Mouse (Mus musculus) frontal cortex, postnatal 36 days (tissue): ENCODE data around the gene Npnt.

Experiments
- DNase-seq, 2 experiments: peaks; one replicate each; pipeline ENCODE4 v3.0.0; 2022; ENCODE audit warnings: low spot score in 2 of 2

Npnt gene

GRCm38 (mm10) chr3:132892481-132892880, 57.6 kb downstream of the Npnt start:
- no peak for DNase-seq

GRCm38 (mm10) chr3:132887074-132887848, 62.8 kb downstream of the Npnt start:
- DNase-seq, result no peak

- DNase-seq, result no peak
Measured at GRCm38 (mm10) chr3:132886419-132887050, 63.6 kb downstream of the Npnt start.

- DNase-seq, result no peak
Measured at GRCm38 (mm10) chr3:132884459-132884858, 65.6 kb downstream of the Npnt start.

- DNase-seq, result no peak
Measured at GRCm38 (mm10) chr3:132883256-132883655, 66.8 kb downstream of the Npnt start.

- no peak for DNase-seq
Measured at GRCm38 (mm10) chr3:132880826-132881225, 69.3 kb downstream of the Npnt start.

- DNase-seq, result no peak
Measured at GRCm38 (mm10) chr3:132880361-132880760, 69.7 kb downstream of the Npnt start.

GRCm38 (mm10) chr3:132876933-132877676, 73.0 kb downstream of the Npnt start:
- no peak for DNase-seq

GRCm38 (mm10) chr3:132876011-132876708, 73.9 kb downstream of the Npnt start:
- no peak for DNase-seq

GRCm38 (mm10) chr3:132873251-132873650, 76.8 kb downstream of the Npnt start:
- no peak for DNase-seq

- no peak for DNase-seq
Measured at GRCm38 (mm10) chr3:132871318-132871904, 78.7 kb downstream of the Npnt start.

- DNase-seq, result no peak
Measured at GRCm38 (mm10) chr3:132870079-132870478, 80.0 kb downstream of the Npnt start.

GRCm38 (mm10) chr3:132868838-132869237, 81.3 kb downstream of the Npnt start:
- DNase-seq, result no peak

- DNase-seq, result no peak
Measured at GRCm38 (mm10) chr3:132866984-132867383, 83.1 kb downstream of the Npnt start.

GRCm38 (mm10) chr3:132865596-132865995, 84.5 kb downstream of the Npnt start:
- no peak for DNase-seq

- DNase-seq, result no peak
Measured at GRCm38 (mm10) chr3:132864986-132865385, 85.1 kb downstream of the Npnt start.

- no peak for DNase-seq
Measured at GRCm38 (mm10) chr3:132864329-132864919, 85.7 kb downstream of the Npnt start.

- peak in 1 of 2 experiments; percentile 15 for DNase-seq
Measured at GRCm38 (mm10) chr3:132863843-132864242, 86.2 kb downstream of the Npnt start.

- no peak for DNase-seq
Measured at GRCm38 (mm10) chr3:132860796-132861195, 89.3 kb downstream of the Npnt start.

- DNase-seq, result no peak
Measured at GRCm38 (mm10) chr3:132859573-132859972, 90.5 kb downstream of the Npnt start.

GRCm38 (mm10) chr3:132858849-132859248, 91.2 kb downstream of the Npnt start:
- DNase-seq, result no peak
